Mouse (Mus musculus) layer of hippocampus, postnatal 36 days (tissue): Measurements from ENCODE around the gene AC131692.1. TPM values are rescaled to one million over a fixed set of nuclear protein-coding genes. Genes with fewer than 3 reads are reported as not detected.

ENCODE experiments used
- DNase-seq, 2 experiments: peaks; one replicate each; pipeline ENCODE4 v3.0.0; 2022
- total RNA-seq, 2 experiments: library from RNA; stranded (reverse); gene quantifications; 2 replicates each; pipeline ENCODE4 v1.2.3; 2021

Gene AC131692.1
- total RNA-seq, result not detected

DNA sequence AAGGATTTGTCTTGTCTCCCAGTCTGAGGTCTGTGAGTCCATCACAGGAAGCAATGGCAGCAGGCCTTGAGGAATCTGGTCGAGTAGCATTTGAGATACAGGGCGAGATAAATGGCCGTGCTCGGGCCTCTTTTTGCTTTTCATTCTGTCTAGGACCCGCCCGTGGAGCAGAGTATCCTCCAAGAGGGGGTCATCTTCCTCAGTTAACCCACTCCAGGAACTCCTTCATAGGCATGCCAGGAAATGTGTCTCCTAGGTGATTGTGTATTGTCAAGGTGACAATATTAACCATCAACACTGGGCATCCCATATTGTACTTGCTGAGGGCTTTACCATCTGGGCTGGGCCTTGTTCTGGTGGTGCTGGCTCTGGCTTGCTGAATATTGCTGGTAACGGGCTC is at the start of gene AC131692.1:
AC131692.1 (plus strand) TSS at position 301 of the 400 bp plus-strand sequence.
- DNase-seq, result no peak

DNA sequence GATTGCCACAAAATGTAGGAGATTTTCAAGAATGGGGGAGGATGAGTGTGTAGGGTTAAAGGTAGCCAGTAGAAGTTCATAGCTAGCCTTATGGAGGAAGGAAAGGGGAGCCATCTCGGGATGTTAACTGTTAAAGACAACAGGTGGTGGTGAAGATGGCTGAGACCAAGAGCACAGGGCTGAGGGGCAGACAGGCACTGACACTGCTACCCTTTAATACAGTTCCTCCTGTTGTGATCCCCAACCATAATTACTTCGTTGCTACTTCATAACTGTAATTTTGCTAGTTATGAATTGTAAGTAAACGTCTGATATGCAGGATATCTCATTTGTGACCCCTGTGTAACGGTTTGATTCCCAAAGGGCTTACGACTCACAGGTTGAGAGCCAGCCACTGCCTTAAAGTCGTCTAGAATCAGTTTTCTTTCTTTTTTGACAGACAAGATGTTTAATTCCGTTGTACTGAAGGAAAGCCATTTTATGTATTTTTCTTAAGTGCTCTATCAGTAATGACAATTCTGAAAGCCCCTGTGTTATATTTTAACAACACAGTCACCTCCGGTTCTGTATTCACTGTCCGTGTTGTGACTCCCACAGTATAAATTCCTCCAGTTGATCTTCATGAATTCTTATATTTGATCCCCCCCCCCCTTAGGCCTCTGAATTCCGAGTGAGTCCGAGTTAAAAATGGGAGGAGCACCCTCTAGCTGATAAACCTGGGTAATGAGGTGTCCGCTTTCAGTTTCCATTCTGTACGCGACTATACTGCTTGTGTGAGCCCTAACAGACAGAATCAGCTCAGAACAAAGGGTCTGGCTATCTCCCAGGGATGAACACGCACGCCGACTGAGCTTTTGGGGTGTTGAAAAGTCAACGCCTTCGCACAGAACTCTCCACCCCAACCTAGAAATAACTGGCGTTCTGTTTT is 48.6 kb upstream of the AC131692.1 start:
- DNase-seq, result no peak

DNA sequence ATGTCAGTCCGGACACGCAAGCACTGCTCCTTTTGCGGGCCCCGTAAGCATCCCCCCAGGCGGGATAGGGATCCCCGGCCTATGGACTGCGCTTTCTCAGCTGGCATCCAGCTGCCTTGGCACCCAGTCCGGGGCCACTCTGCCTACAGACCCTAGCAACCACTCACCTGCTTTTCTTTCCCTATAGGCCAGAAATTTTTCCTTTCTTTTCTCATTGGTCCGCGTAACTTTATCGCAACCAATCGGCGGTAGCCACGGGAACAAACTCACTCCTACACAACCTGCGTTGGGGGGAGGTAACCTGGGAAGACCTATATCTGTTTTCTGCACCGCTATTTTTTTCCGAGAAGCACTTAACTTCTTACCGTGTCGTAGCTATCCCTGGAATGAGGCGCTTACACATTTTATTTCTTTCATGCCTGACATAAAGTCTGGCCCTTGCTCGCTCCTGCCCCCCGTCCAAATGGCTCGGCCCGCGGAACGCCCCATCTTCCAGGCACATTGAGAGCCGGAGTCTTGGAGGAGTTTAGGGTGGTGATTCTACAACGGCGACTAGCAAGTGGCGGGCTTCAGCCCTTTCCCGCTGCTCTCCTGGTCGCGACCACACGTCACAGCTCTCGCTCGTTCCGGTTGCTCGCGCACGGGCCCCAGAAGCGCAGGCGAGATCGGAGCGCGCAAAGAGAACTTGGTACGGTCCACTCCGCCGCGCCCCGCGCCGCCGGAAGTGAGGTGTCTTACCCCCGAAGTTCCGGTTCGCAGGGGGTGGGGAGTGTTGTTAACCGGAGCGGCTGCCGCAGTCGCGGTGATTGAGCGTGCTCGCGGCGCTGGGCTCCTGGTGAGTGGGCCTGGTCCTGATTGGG is 47.7 kb upstream of the AC131692.1 start, which contains the start of gene Syvn1:
Syvn1 (plus strand) TSS at position 283 of the 860 bp plus-strand sequence.
- DNase-seq, result peak; percentile 90 to 92

DNA sequence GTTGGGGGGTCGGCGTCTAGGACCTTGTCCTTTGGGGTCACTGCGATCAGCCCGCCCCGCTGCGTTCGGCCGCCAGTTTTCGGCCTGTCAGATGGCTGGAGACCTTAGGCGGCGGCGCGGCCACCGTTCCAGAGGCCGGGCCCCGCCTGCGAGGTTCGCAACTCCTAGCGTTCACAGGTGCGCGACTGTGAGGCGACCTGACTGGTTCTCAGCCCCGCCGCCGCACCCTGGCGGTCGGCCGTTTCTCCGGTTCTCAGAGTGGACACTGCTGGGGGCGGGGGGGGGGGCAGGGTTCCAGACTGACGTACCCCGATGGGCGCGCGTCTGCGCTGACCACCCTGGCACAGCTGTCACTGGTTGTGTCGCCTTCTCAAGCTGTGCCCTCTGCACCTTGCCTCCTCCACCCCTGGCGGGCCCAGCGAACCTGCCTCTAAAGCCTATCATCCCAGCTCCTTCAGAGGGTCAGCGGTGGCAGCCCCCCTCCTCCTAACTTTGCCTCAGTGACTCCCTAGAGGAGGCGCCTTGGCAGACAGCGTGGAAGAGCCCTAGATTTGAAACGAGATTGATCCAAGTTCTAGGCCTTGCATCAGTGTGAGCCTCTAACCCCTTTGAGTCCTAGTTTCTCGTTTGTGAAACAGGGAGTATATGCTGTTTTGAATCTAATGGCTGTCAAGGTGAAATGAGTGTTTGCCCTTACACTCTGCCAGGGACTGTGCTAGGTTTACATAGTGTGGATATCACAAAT is 46.9 kb upstream of the AC131692.1 start:
- DNase-seq, result no peak

DNA sequence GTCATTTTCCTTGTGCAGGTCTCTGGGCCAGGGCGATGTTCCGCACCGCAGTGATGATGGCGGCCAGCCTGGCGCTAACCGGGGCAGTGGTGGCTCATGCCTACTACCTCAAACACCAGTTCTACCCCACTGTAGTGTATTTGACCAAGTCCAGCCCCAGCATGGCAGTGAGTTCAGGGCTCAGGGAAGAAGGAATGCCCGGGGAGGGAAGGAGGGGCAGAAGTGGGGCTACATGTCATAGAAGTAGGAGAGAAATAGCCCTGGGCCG is 46.4 kb upstream of the AC131692.1 start:
- no peak for DNase-seq

DNA sequence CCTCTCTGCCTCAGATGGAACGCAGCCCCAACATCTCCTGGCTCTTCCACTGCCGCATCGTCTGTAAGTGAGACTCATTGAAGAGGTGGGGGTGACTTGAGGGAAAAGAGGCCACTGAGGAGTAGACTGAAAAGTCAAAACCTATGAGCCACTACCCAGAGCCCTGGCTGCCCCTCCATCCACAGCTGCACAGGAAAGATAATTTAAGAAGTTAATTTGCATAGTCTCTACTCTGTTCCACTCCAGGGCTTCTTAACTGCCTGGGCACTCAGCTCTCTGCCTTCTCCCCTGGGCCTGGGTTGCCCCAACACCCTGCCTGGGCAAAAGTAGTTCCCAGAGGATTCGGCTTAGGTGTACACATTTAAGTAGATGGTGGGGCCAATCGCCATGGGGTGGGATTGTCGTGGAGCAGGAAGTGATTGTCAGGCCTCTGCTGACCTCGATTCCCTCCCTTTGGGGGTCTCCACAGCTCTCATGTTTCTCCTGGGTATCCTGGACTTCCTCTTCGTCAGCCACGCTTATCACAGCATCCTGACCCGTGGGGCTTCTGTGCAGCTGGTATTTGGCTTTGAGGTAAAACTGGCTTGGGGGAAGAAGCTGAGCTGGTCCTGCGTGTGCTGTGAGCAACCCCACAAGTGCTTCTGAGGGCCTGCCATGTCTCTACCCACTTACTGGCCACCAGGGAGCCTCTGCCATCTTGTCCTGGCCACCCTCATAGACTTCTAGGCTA is 45.4 kb upstream of the AC131692.1 start:
- DNase-seq, result no peak

DNA sequence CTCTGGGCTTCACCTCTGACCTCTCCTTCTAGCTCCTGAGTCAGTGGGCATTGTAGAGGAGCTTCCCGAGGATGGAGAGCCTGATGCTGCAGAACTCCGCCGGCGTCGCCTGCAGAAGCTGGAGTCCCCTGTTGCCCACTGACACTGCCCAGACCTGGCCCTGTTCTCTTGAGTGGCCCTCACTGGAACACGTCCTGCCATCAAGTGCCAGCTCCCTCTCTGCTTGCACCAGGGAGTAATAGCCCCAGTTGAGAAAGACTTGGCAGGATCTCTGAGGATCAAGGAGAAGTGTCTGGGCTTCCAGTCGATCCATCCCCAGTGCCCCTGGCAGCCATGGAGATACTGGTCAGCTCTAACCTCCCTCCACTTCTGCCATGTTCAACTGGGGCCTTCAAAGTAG is 41.7 kb upstream of the AC131692.1 start:
- no peak for DNase-seq

DNA sequence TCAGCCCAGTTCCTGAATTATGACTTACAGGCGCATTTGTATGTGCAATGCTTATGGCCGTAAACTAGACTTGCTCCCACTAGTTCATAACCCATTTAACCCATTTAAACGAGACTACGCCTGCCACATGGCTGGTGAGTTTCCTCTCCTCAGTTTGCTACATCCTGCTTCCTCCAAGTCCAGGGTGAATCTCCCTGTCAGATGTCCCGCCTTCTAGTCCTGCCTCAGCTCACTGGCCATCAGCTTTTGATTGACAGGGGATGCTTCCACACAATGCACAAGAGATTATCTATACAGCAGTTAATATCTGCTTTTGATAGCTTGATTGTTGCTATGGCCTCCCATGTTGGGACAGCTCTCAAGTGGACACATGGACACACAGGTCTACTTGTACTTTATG is 39.9 kb upstream of the AC131692.1 start:
- DNase-seq, result no peak

DNA sequence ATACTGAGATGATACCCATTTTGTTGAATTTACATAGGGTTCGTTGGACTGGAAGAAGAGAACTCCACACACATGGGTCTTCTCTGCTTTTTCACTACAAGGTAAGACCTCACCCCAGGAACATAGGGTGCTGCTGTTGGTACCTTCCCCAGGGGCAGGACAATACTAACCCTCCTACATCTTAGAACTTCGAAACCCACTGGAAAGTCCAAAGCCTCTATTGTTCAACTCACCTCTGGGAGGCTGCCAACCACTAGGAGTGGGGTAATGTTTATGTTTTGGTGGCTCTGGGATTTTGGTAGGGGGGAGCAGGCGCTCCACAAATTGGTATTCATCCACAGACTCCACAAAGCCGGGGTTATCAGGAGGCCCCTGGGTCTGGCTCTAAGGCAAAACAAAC is 37.5 kb upstream of the AC131692.1 start:
- DNase-seq, result no peak

DNA sequence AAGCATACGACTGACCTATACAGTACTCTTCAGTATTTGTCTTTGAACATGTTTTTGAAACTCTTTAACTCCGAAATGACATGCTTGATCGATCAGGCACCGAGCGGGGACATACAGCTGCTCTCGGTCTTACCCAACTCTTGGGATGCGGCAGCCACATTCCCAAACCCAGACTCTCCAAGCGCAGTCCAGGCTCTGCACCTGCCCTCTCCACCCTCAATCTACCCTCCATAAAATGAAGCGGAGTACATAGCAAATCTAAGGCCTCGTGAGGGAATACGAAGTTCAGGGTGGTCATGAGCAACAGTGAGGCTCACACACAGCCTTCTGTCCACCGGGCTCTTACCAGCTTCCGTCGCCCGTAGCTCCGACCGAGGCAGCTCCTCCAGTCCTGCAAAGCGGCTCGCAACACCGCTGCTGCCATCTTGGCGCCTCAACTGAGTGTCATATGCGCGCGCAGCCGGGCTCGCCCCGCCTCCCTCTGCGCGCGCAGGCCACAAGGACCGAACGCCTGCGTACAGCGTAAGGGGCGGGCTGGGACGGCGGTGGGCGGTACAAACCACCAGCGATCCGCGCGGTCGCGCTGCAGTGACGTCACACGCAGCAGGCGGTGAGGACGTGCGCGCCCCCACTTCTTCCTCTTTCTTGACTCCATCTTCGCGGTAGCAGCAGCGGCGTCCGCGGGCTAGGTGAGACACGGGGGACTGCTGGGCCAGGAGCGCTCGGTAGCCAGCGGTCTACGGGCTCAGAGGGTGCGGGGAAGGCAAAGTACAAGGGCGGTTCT is 36.7 kb upstream of the AC131692.1 start, which contains the start of the genes Mrpl49 and Fau:
Mrpl49 (minus strand) TSS at position 473 of the 784 bp plus-strand sequence.
Fau (plus strand) TSS at position 532 of the 784 bp plus-strand sequence.
- DNase-seq, result peak; percentile 98 to 99

DNA sequence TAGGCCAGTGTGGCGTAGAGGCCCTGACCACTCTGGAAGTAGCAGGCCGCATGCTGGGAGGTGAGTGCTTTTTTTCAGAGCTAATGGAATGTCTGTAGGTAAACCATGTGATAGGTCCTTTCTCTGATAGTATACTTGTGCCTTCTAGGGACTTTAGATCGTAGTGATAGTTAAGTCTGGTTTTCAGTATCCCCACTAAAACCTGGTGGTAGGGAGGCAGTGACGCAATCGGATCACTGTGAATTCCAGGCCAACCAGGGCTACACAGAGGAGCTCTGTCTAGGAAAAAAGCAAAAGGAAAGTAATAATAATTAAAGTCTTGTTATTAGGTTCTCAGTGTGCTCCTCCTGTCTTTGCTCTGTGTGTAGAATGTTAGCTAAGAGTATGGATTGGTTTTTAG is 35.7 kb upstream of the AC131692.1 start:
- no peak for DNase-seq

DNA sequence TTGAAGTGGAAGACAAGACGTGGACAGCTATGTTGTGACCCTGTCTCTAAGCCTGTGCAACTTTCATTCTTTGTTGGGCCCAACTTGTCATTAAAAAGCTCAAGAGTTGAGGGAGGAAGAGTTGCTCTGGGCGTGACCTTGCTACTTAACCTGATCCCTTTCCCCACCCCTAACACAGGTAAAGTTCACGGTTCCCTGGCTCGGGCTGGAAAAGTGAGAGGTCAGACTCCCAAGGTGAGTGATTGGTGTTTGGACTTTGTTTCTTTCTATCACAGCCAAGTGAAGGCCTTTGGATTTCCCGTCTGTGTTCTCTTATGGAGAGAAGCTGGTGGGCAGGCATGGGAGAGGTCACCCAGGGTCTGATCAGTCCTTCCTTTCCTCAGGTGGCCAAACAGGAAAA is 35.3 kb upstream of the AC131692.1 start:
- no peak for DNase-seq

DNA sequence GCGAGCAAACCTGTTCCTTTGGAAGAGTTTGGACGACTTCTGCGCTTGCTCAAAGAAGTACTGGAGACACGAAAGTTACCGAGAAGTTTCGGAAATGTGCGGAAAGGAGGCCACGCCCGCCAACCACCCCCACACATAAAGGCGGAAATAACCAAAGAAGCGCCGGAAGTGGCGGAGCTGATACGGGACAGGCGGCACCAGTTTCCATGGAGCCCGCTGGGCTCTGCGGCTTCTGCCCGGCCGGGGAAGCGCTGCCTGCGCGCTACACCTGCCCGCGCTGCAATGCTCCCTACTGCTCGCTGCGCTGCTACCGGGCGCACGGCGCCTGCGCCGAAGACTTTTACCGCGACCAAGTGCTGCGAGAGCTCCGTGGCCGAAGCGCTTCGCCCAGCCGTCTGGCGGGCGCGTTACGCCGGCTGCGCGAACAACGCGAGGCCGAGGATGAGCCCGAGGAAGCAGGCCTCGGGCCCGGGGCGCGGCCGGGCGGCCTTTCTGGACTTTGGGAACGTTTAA is 33.1 kb upstream of the AC131692.1 start, which contains the start of gene Znhit2:
Znhit2 (plus strand) TSS at position 172 of the 513 bp plus-strand sequence.
- peak; percentile 93 to 94 for DNase-seq

DNA sequence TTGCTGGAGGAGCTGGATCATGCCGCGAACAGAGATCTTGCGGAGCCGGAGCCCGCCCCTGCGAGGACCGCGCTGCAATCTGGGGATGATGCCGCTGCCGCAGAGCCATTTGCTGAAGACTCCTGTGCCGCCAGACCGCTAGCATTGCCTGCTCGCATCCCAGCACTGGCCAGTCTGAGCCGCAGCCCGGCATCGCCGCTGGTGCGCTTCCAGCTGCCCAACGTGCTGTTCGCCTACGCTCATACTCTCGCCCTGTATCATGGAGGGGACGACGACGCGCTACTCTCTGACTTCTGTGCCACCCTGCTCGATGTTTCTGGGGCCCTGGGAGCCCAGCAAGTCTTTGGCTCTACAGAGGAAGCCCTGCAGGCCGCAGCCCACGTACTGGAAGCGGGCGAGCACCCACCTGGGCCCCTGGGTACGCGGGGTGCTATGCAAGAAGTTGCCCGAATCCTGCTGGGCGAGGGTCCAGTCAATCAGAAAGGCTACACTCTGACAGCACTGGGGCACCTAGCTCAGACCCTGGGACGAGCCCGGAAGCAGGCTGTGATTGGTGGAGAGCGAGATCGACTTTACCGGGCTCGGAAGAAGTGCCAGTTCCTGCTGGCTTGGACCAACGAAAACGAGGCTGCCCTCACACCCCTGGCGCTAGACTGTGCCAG is 32.4 kb upstream of the AC131692.1 start:
- DNase-seq, result peak; percentile 45

DNA sequence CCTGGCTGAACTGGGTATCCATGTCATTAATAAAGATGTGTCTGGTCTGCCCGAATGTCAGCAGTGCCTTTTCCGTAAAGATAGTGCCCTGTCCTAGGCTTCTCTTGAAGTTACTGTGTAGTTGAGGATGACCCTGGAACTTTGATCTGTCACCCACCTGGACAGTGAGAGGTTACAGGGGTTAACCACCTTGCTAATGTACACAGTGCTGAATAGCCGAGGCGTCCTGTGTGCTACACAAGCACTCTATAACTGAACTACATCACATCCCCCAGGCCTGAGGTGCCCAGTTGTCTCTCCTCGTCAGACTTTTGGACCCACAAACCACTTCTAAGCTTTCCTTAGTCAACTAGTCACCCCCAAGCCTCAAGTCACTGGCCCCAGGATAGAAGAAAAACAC is 31.8 kb upstream of the AC131692.1 start:
- no peak for DNase-seq

DNA sequence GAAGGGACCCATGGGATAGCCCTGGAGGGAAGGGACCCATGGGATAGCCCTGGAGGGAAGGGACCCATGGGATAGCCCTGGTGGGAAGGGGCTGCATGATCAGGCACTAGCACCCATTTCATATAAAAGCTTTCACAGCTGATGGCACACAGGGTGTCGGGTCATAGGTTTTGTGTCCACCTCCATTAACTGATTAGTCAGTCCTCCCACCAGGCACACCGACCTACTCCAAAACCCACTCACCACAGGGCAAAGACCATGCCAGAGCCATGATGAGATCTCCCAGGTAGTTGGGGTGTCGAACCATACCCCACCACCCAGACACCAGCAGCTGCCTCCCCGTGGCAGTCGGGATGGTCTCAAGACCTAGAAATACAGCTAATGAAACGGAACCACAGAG is 31.1 kb upstream of the AC131692.1 start:
- DNase-seq, result no peak

DNA sequence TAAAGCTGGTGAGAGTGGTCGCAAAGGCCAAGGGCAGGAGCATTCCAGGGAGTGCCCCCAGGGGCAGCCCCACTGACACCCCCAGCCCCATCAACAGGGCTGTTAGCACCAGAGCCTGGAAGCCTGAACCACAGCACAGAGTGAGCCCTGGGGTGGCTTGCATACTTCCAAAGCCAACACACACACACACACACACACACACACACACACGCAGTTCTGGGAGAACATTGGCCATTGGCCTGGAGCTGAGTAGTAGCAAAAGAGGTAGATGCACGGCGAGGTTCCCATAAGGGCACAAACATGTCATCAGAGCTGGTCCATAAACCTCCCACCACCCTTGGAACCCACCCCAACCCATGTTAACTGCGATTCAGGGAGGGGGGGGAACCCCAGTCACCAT is 27.6 kb upstream of the AC131692.1 start:
- DNase-seq, result peak in 1 of 2 experiments; percentile 21

DNA sequence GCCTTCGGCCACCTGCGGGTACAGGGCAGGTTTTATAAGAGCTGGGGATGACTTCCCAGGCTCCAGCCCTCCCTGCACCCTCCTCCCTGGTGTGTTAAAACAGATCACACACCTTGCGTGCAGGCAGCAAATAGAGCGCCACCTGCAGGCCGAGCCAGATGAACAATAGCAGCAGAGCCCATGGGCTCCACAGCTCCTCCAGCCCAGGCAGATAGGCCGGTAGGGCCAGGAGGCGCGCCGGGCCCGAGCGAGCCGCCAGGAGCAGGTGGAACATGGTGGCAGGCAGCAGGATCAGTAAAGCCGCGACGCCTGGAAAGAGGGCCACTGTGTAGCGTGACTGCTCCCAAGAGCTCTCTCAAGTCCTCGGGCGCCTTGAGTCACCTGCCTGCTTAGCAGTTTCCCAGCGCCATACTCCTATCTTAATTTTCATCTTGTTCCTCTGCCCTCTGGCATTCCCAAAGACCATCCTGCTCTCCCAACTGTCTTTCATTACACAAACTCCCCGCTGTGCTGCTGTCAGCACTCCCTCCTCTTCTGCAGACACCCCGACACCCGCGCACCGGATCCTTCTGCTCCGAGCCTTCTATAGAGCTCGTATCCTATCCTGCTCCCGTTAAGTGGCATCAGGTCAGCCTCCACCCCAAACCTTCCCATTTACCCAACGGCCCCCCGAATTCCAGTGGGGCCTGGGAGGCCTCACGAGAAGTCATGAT is 27.1 kb upstream of the AC131692.1 start:
- DNase-seq, result peak; percentile 75 to 81

DNA sequence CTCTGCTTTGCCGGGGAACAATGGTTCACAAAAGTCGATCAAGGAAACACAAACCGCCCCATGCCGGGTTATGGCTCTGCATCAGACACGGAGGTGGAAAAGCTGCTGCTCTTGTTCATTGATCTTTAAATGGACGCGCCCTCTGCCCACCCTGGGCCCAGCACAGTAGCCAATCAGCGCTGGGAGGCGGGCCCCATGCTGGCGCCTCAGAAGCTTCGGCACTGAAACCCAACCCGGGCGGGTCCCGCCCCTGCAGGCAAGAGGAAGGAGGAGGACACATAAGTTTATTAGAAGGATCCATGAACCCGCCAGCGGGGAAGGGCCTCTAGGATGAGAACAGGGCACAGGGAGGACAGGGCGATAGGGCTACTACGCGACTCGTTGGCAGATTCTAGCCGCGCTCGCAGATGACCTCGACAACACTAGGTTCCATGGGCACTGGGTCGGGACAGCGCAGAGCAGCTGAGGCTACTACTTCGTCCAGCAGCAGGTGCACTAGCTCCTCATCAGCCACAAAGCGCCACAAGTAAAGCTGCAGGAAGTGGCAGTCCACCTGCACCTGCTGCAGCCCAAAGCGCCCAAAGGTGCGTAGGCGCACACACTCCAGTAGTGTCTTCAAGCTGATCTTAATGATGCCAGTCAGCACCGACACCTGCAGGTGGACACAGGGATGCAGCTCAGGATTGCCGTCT is 26.3 kb upstream of the AC131692.1 start, which contains the start of gene Tm7sf2:
Tm7sf2 (minus strand) TSS at position 650 of the 692 bp plus-strand sequence.
- peak; percentile 86 to 87 for DNase-seq
